Mouse (Mus musculus) liver, embryonic 12.5 days (tissue): ENCODE measurements around the gene Treh. TPM values are rescaled to one million over a fixed set of nuclear protein-coding genes. Genes with fewer than 3 reads are reported as not detected.
A peak's percentile ranks its signal among the peaks of the same experiment; 100 is the strongest.

Source experiments
- ATAC-seq: fragments of 200-750 bp; cut with Nextera tagmentation; 2 replicates; pipeline ENCODE4 v1.8.0; 2017; ENCODE audit warnings: moderate number of reproducible peaks, mild to moderate bottlenecking, moderate library complexity
- H3K27ac ChIP-seq: fragments of 300-500 bp; sonication (generic); 2 replicates; pipeline ENCODE4 v1.5.1; 2016; ENCODE audit warnings: mild to moderate bottlenecking
- H3K27me3 ChIP-seq: fragments of 300-500 bp; sonication (generic); replicated peaks from 2 replicates; pipeline ENCODE4 v1.6.1; 2016; ENCODE audit warnings: mild to moderate bottlenecking, moderate library complexity
- H3K36me3 ChIP-seq: fragments of 300-500 bp; sonication (generic); 2 replicates; pipeline ENCODE4 v1.6.1; 2016; ENCODE audit warnings: mild to moderate bottlenecking, moderate library complexity
- H3K4me1 ChIP-seq: fragments of 300-500 bp; sonication (generic); 2 replicates; pipeline ENCODE4 v1.6.1; 2016
- H3K4me2 ChIP-seq: fragments of 300-500 bp; sonication (generic); 2 replicates; pipeline ENCODE4 v1.6.1; 2016; ENCODE audit warnings: mild to moderate bottlenecking, moderate library complexity
- H3K4me3 ChIP-seq: fragments of 300-500 bp; sonication (generic); 2 replicates; pipeline ENCODE4 v1.5.1; 2016; ENCODE audit warnings: mild to moderate bottlenecking, moderate library complexity
- H3K9ac ChIP-seq: fragments of 300-500 bp; sonication (generic); 2 replicates; pipeline ENCODE4 v1.6.1; 2016; ENCODE audit warnings: mild to moderate bottlenecking, moderate library complexity
- H3K9me3 ChIP-seq: fragments of 300-500 bp; sonication (generic); replicated peaks from 2 replicates; pipeline ENCODE4 v1.6.1; 2016; ENCODE audit warnings: mild to moderate bottlenecking, moderate library complexity
- WGBS: fragments of 180-500 bp; shearing (Covaris S2); methylation state at CpG from one replicate; pipeline ENCODE4 v1.1.7; 2016; ENCODE audit not compliant: insufficient replicate concordance; 5-methylcytosine and 5-hydroxymethylcytosine counted together
- polyA plus RNA-seq: library from polyadenylated mRNA; unstranded; fragments of >200 nt; fragmentation: Nextera tagmentation; extraction: Ambion mirVana; gene quantifications from 2 replicates; pipeline ENCODE4 v1.2.1, GENCODE M21; 2016

The Treh gene
- polyA plus RNA-seq, 1 experiment from 2014 or later: not detected

GRCm38 (mm10) chr9:44718937-44719631, 46.1 kb downstream of the Treh start:
- H3K4me1 ChIP-seq: peaks cover 63% of the 10 kb centered on the region
- H3K9ac ChIP-seq: no peak overlapping the region
- no peak overlapping the region for H3K4me2 ChIP-seq
- WGBS: 65% methylated on average over 12 of the region's 12 CpGs
- peaks cover 27% of the 10 kb centered on the region for H3K27me3 ChIP-seq
- no peak for ATAC-seq
- H3K9me3 ChIP-seq: no peaks in the 10 kb centered on the region
- no peak overlapping the region for H3K4me3 ChIP-seq
- no peak overlapping the region for H3K27ac ChIP-seq
- H3K36me3 ChIP-seq: peaks cover 10% of the 10 kb centered on the region; the same call in 1 of the 2 replicates

DNA sequence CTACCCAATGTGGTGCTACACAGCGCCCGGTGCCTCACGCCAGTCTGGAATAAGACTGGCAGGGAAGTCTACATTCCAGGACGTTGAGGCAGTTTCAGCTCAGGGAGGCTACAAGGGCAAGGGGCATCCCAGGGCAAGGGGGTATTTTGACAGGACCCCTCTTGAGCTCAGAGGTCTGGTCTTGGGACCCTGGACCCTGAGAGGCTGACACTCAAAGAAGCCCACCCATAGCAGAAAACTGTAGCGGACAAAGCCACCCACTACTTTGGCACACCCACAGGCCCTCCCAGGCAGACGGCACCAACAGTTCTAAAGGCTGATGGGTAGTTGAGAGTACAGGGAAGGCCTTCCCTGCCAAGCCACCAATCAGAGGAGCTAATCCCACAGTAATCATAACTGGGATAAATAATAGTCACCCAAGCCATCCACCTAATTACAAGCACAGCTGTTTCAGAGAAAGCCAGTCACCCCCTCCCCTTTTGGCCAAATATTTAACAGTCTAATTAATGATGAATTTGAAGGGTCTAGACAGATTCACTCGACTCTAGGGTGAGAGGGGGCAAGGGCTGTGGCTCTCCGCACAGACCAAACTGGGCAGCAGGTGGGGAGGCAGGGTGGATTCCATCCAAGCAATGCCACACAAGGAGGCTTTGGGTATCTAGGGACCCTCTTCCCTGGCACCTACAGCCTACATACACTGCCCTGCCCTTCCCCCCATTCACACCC, 46.8 kb downstream of the Treh start:
- Histone ChIP-seq H3K27me3 (peaks cover 31% of the 10 kb centered on the region), H3K36me3 (peaks cover 10% of the 10 kb centered on the region; the same call in 1 of the 2 replicates), H3K4me2 (peak overlapping the region; percentile 78), H3K4me1 (peaks cover 63% of the 10 kb centered on the region), H3K9me3 (no peaks in the 10 kb centered on the region), H3K9ac (no peak overlapping the region; the same call in 1 of the 2 replicates), H3K27ac (no peak overlapping the region), H3K4me3 (no peak overlapping the region; the same call in 1 of the 2 replicates)
- no peak for ATAC-seq
- WGBS: 77% methylated on average over 8 of the region's 8 CpGs

DNA sequence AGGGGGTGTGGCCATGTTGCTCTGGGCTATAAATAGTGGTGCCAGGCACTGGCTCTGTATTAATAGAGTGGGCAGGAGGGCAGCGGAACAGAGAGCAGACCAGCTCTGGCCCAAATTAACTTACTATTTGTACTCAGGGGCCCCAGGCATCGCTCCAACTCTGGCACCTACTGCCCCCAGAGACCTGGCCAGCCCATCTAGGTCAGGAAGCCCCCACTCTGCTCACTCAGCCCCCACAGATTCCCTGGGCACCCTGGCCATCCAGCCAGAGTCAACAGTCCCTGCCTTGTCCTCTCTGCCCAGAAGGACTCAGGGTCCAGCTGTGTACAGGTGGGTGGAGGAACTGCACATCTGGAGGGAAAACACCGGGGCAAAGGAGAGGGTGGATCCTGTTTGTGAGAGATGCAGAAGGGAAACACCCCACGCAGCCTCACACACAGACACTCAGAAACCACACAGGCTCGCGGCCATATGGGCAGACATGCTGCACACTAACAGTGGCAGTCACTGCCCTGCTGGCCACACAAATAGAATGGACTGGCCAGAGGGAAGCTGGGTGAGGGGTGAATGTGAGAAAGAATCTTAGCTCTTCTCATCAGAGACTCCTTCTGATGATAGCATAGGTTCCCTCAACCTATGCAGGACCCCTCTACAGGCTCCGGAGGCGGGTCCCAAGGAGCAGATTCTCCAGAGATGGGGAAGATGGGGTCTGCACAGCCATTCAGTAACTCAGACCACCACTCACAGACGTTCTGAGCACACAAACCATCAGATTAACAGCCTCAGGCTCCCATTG, 47.5 kb downstream of the Treh start:
- 24% methylated on average over 9 of the region's 9 CpGs for whole genome bisulfite sequencing
- no peaks in the 10 kb centered on the region for H3K9me3 ChIP-seq
- ATAC-seq: 0 out of 2 replicates have a peak, but pooled peaks have one; percentile 8
- peak overlapping the region; percentile 58 for H3K9ac ChIP-seq
- peak overlapping the region; percentile 60 for H3K4me3 ChIP-seq
- H3K4me1 ChIP-seq: peaks cover 63% of the 10 kb centered on the region
- peak overlapping the region; percentile 78 for H3K4me2 ChIP-seq
- peaks cover 8% of the 10 kb centered on the region; the same call in 1 of the 2 replicates for H3K36me3 ChIP-seq
- peaks cover 34% of the 10 kb centered on the region for H3K27me3 ChIP-seq
- 0 out of 2 replicates have a peak overlapping the region, but pooled peaks have one; percentile 14 for H3K27ac ChIP-seq

- Histone ChIP-seq H3K27me3 (peaks cover 34% of the 10 kb centered on the region), H3K36me3 (peaks cover under 1% of the 10 kb centered on the region; the same call in 1 of the 2 replicates), H3K4me2 (peak overlapping the region; percentile 78), H3K9me3 (no peaks in the 10 kb centered on the region), H3K4me3 (peak overlapping the region; percentile 60), H3K9ac (peak overlapping the region; percentile 58), H3K4me1 (peaks cover 65% of the 10 kb centered on the region), H3K27ac (0 out of 2 replicates have a peak overlapping the region, but pooled peaks have one; percentile 14)
- 2% methylated on average over 40 of the region's 40 CpGs for WGBS
- peak; percentile 67 for ATAC-seq
These were observed 48.3 kb downstream of the Treh start for GRCm38 (mm10) chr9:44721154-44721876.

GRCm38 (mm10) chr9:44721877-44722186, 48.8 kb downstream of the Treh start:
- peaks cover 34% of the 10 kb centered on the region for H3K27me3 ChIP-seq
- H3K36me3 ChIP-seq: no peaks in the 10 kb centered on the region; the same call in 1 of the 2 replicates
- H3K4me2 ChIP-seq: peak overlapping the region; percentile 78; the same call in 1 of the 2 replicates
- H3K27ac ChIP-seq: no peak overlapping the region
- no peak overlapping the region for H3K4me3 ChIP-seq
- H3K4me1 ChIP-seq: peaks cover 67% of the 10 kb centered on the region
- no peak overlapping the region for H3K9ac ChIP-seq
- no peaks in the 10 kb centered on the region for H3K9me3 ChIP-seq
- peak; percentile 20; the same call in 1 of the 2 replicates for ATAC-seq
- 72% methylated on average over 3 of the region's 3 CpGs for whole genome bisulfite sequencing

- Histone ChIP-seq H3K36me3 (no peaks in the 10 kb centered on the region), H3K9me3 (no peaks in the 10 kb centered on the region), H3K4me1 (peaks cover 60% of the 10 kb centered on the region), H3K27ac (no peak overlapping the region), H3K4me3 (no peak overlapping the region), H3K27me3 (peaks cover 40% of the 10 kb centered on the region), H3K9ac (no peak overlapping the region), H3K4me2 (no peak overlapping the region)
- ATAC-seq: no peak
- WGBS: 62% methylated on average over 7 of the region's 7 CpGs
These were observed 49.5 kb downstream of the Treh start for GRCm38 (mm10) chr9:44722575-44722974.

GRCm38 (mm10) chr9:44723008-44723407, 50.0 kb downstream of the Treh start:
- no peak for ATAC-seq
- Histone ChIP-seq H3K9me3 (no peaks in the 10 kb centered on the region), H3K4me1 (peaks cover 56% of the 10 kb centered on the region), H3K27me3 (peaks cover 44% of the 10 kb centered on the region), H3K4me3 (no peak overlapping the region), H3K27ac (0 out of 2 replicates have a peak overlapping the region, but pooled peaks have one; percentile 28), H3K4me2 (no peak overlapping the region), H3K9ac (no peak overlapping the region), H3K36me3 (no peaks in the 10 kb centered on the region)
- 21% methylated on average over 7 of the region's 7 CpGs for WGBS

DNA sequence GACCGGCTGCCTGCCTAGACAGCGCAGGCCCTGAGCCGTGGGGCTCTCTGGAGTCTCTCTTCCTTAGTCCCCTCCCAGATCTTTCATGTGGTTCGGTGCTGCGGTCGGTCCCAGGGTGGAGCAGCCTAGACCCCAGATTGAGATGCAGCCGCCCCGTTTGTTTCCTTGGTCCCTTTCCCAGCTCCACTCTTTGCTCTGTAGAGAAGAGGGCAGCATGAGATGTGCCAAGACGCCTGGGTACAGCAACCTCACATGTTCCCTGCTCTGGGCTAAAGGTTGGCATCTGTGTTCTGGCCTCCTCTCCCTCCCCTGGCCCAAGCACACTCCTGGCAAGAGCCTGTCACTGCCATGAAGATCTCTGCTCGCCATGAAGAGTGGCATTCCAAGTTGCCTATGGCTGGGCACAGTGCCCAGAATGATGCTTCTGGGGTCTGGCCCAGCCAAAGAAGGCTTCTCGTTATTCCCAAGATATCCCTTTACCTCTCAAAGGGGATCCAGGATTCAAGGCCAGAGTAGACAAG, 50.5 kb downstream of the Treh start:
- Histone ChIP-seq H3K36me3 (no peaks in the 10 kb centered on the region), H3K4me1 (peaks cover 56% of the 10 kb centered on the region), H3K27ac (peak overlapping the region; percentile 28; the same call in 1 of the 2 replicates), H3K9ac (no peak overlapping the region), H3K9me3 (no peaks in the 10 kb centered on the region), H3K4me2 (no peak overlapping the region), H3K4me3 (no peak overlapping the region), H3K27me3 (peaks cover 50% of the 10 kb centered on the region)
- no peak for ATAC-seq
- 43% methylated on average over 11 of the region's 11 CpGs for WGBS

DNA sequence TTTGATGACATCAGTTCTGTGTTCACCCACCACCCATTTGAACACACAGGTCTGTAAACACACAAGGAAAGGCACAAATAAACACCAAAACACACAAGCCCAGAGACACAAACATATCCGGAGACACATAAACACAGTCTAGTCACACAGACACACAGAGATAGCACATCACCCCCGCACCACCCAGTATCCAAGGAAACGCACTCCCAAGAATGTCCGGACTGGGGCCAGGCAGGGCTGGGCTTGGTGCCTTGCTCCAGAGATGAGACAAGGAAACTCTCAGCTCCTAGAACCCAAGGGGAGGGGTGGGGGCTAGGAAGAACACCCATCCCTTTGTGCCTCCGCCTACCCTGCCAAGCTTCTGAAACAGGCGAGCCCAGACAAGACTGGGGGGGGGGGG, 51.2 kb downstream of the Treh start:
- Histone ChIP-seq H3K4me2 (no peak overlapping the region), H3K9me3 (no peaks in the 10 kb centered on the region), H3K9ac (no peak overlapping the region), H3K27me3 (peaks cover 54% of the 10 kb centered on the region), H3K36me3 (no peaks in the 10 kb centered on the region), H3K27ac (no peak overlapping the region), H3K4me1 (peaks cover 51% of the 10 kb centered on the region), H3K4me3 (no peak overlapping the region)
- ATAC-seq: no peak
- 64% methylated on average over 6 of the region's 6 CpGs for WGBS

GRCm38 (mm10) chr9:44724665-44725064, 51.6 kb downstream of the Treh start:
- H3K27me3 ChIP-seq: peaks cover 54% of the 10 kb centered on the region
- no peak overlapping the region for H3K4me3 ChIP-seq
- H3K9me3 ChIP-seq: no peaks in the 10 kb centered on the region
- H3K27ac ChIP-seq: no peak overlapping the region
- no peak for ATAC-seq
- H3K9ac ChIP-seq: no peak overlapping the region
- H3K4me2 ChIP-seq: no peak overlapping the region
- H3K36me3 ChIP-seq: no peaks in the 10 kb centered on the region
- 60% methylated on average over 2 of the region's 2 CpGs for WGBS
- peaks cover 47% of the 10 kb centered on the region for H3K4me1 ChIP-seq
